Mouse (Mus musculus) lung, postnatal 10 days (tissue): ENCODE results near the gene Rapgef2.

Source experiments
- DNase-seq: peaks from one replicate; pipeline ENCODE4 v3.0.0; 2021

Gene Rapgef2

GRCm38 (mm10) chr3:79161093-79161723 is 125.1 kb downstream of the Rapgef2 start:
- DNase-seq: peak; percentile 30

GRCm38 (mm10) chr3:79158254-79158653 is 128.1 kb downstream of the Rapgef2 start:
- DNase-seq: no peak

GRCm38 (mm10) chr3:79153039-79153487 is 133.3 kb downstream of the Rapgef2 start:
- peak; percentile 43 for DNase-seq

- no peak for DNase-seq
Measured at GRCm38 (mm10) chr3:79145407-79146055, 140.8 kb downstream of the Rapgef2 start.

GRCm38 (mm10) chr3:79144672-79145406 is 141.5 kb downstream of the Rapgef2 start:
- no peak for DNase-seq

- DNase-seq: no peak
Measured at GRCm38 (mm10) chr3:79144085-79144484, 142.2 kb downstream of the Rapgef2 start.

- DNase-seq: peak; percentile 55
Measured at GRCm38 (mm10) chr3:79139245-79139644, 147.1 kb downstream of the Rapgef2 start.

- no peak for DNase-seq
Measured at GRCm38 (mm10) chr3:79138601-79139000, 147.7 kb downstream of the Rapgef2 start.

GRCm38 (mm10) chr3:79130991-79131390 is 155.3 kb downstream of the Rapgef2 start:
- DNase-seq: no peak

GRCm38 (mm10) chr3:79129044-79129600 is 157.2 kb downstream of the Rapgef2 start:
- DNase-seq: peak; percentile 29

GRCm38 (mm10) chr3:79127797-79128196 is 158.5 kb downstream of the Rapgef2 start:
- no peak for DNase-seq

GRCm38 (mm10) chr3:79126857-79127256 is 159.5 kb downstream of the Rapgef2 start:
- no peak for DNase-seq

GRCm38 (mm10) chr3:79121391-79121790 is 164.9 kb downstream of the Rapgef2 start:
- DNase-seq: no peak

- DNase-seq: no peak
Measured at GRCm38 (mm10) chr3:79119983-79120382, 166.3 kb downstream of the Rapgef2 start.

GRCm38 (mm10) chr3:79110153-79110552 is 176.2 kb downstream of the Rapgef2 start:
- peak; percentile 35 for DNase-seq

- DNase-seq: no peak
Measured at GRCm38 (mm10) chr3:79108246-79108645, 178.1 kb downstream of the Rapgef2 start.

GRCm38 (mm10) chr3:79106360-79106759 is 180.0 kb downstream of the Rapgef2 start:
- no peak for DNase-seq

GRCm38 (mm10) chr3:79103604-79104003 is 182.7 kb downstream of the Rapgef2 start:
- no peak for DNase-seq

- no peak for DNase-seq
Measured at GRCm38 (mm10) chr3:79101737-79102136, 184.6 kb downstream of the Rapgef2 start.

- no peak for DNase-seq
Measured at GRCm38 (mm10) chr3:79100831-79101230, 185.5 kb downstream of the Rapgef2 start.

- DNase-seq: no peak
Measured at GRCm38 (mm10) chr3:79089091-79089490, 197.2 kb downstream of the Rapgef2 start.

GRCm38 (mm10) chr3:79088461-79088860 is 197.9 kb downstream of the Rapgef2 start:
- DNase-seq: no peak

- DNase-seq: no peak
Measured at GRCm38 (mm10) chr3:79086282-79086681, 200.0 kb downstream of the Rapgef2 start.

- DNase-seq: no peak
Measured at GRCm38 (mm10) chr3:79083881-79084280, 202.4 kb downstream of the Rapgef2 start.
